Mouse (Mus musculus) 416B (cell line): ENCODE measurements at regions not wholly inside any gene's neighbourhood (a gene's known extent, or its start where the extent isn't known, plus 50 kb on each side); places are given as distances from the start of the nearest gene placed in this dataset.

ENCODE experiments used
- DNase-seq: peaks from one replicate; pipeline ENCODE4 v3.0.0; 2011; ENCODE audit warnings: low read depth

- no peak for DNase-seq
Measured at GRCm38 (mm10) chr1:163650577-163651180, 74.4 kb downstream of the Mettl11b start.

DNA sequence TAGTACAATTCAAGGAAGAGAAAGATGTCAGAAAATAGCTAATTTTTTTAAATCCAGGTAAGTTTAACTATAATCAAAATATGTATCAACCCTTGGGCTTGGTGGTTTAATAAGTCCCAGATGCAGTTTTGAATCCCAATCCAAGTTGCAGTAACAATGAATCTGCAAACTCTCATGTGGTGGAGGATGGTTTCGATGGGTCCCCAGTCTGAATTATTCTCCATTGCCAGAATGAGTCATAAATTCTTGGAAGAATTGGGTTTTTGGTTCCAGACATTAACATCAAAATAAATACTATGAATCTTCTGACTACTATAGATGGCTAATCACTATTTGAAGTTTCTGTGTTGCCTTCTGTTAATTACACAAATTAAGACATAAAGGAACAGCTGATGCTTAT lies 82.9 kb downstream of the Mettl11b start:
- no peak for DNase-seq

DNA sequence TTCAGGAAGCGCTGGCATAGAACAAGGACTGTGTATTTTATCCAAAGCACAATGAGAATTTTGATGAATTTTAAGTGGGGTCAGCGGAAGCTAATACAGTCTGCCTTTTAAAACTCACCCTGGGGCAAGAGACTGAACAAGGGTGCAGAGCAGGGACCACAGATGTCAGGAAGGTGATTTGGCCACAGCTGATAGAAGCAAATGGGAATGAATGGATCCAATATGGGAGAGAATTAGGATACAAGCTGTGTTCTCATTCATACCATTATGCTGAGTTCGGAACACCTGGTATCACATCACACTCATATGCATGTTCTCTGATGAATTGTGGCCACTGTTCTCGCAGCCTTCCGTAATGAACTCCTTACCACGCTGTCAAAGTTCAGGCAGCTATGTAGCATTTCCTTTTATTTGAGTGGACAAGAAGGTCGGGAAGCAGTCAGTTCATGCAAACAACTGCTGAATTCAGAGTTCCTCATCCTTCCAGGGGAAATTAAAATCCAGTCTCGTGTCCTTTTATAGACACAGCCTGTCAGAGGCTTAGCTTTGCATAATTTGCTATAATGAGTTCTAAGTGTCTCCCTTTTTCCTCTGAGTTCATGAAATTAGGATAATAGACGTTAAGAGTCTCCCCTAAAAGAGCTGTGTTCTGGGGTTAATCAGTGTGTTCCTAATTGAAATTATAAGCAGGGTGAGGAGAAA lies 84.4 kb downstream of the Mettl11b start:
- DNase-seq, result no peak

GRCm38 (mm10) chr1:163630291-163630812 lies 94.7 kb downstream of the Mettl11b start:
- DNase-seq, result no peak

GRCm38 (mm10) chr1:163624887-163625286 lies 100.1 kb downstream of the Mettl11b start:
- no peak for DNase-seq

- DNase-seq, result peak; percentile 92
Measured at GRCm38 (mm10) chr1:163621293-163621692, 103.7 kb downstream of the Mettl11b start.

- DNase-seq, result no peak
Measured at GRCm38 (mm10) chr1:163619831-163620230, 105.2 kb downstream of the Mettl11b start.

DNA sequence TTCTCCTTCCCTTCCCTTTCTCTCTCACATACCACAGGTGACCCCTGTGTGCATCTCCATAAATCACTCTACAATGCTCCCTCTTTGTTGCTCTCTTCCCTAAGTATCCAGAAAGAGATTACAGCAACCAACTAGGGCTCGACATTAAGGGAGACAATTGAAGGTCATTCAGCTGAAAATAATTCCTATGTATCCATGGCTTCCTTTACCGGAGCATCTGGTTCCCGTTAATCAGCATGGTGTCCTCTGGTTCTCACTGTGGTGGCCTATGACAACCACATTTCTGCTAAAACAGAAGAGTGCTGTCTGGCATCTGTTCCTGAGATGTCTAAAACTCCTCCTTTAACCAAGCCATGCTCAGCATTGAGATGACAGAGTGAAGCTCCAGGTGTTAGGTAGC lies 106.9 kb downstream of the Mettl11b start:
- no peak for DNase-seq

DNA sequence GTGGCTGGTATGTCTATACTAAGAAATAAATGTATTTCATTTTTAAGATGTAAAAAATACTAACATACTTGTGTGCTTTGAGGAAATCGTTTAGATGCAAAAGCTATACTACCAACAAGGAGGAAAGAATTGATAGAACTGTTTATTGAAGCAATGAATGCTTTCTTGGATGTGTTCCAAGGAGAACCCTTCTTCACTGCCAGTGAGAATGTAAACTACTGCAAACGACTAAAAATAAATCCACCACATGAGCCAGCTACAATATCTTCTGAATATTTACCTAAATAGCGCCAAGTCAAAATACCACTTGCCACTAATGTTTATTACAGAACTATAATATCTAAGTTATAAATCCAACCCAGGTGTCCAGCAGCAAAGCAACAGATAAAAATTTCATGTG lies 108.4 kb downstream of the Mettl11b start:
- DNase-seq, result no peak

DNA sequence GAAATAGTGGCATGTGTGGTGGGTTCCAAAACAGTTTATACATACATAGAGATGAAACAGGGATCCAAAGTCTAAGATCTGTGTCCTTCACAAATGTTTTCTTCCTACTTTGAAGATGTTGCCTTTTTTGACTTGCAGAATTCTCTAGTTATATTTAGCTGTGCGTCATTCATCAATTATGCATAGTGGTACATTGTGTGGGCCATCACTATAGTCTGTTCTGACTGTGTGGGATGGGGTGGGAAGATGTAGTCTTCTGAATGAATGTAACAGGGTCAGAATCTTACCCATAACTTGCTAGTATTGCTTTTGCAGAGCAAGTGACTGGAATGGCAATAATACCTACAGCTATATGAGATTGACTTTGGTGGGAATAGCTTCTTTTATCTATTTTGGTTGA lies 116.6 kb downstream of the Mettl11b start:
- DNase-seq, result no peak

DNA sequence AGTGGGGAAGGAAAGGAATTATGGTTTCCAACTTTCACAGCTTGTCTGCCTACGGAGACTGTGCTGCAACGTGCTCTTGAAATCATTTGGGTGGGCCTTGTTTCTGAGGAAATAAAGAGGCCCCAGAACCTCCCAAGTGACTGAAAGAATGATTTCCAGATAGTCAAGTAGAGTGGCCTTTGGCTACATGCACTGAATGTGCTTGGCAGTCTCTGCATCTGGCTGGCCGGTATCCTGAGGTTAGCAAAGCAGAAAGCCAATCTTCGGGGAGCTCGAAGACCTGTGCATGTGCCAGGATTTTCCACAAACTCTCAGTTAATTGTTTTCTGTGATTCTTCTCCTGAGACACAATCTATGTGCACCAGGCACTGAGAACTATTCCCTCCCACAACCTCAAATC lies 117.3 kb downstream of the Mettl11b start:
- no peak for DNase-seq

- no peak for DNase-seq
Measured at GRCm38 (mm10) chr1:163599926-163600890, 124.8 kb downstream of the Mettl11b start.

GRCm38 (mm10) chr1:163576411-163576810 lies 148.6 kb downstream of the Mettl11b start:
- DNase-seq, result no peak

GRCm38 (mm10) chr1:163575593-163575992 lies 149.4 kb downstream of the Mettl11b start:
- DNase-seq, result no peak

DNA sequence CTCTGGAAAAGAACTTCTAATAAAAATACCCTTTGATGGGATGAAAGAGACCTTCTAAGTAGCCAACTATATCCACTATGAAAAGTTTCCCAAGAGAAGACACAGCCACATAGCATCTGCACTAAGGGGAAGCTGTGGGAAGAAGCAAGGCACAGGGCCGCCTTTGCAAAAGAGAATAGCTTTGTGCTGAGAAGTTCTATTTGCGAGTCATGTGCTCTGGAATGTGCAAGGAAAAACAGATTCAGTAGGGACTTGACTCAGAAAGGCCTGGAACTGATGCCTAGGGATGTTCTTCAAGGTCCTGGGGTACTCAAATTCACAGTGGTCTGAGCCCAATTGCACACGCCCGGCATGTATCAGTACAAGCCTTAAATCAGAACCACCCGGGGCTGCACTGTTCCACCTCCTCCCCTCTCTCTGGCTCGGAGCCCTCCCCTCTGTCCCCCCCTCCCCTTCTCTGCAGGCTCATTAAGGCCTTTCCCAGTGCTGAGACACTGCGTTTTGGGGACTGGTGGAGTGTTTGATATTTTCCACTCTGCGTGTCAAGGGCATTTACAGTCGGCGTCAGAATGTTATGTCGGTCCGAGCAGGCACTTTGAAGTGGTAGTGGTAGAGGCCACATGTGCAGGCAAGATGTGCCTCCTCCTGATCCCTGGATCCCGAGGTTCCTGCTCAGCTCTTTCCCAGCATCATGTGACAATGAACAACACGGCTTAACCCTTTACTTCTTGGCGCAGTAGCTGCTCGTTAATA lies 150.4 kb downstream of the Mettl11b start:
- no peak for DNase-seq

GRCm38 (mm10) chr1:163573533-163573932 lies 151.5 kb downstream of the Mettl11b start:
- no peak for DNase-seq

DNA sequence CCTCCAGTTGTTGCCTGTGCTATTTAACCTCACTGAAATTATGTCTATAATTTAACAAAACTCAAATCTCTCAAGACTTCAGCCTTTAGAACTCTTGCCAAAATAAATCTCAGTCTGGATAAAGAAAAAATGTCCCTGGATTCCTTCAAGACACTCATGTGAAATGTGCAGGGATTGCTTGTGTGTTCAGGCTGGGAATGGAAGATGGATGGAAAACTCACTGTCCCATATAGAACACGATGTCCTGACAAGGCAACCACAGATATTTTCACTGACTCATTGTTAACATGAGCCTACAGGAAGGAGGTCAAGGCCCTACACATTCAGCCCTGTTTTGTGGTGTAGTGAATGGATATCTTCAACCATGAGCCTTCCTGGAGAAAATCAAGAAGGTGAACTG lies 160.3 kb upstream of the Gorab start:
- peak; percentile 25 for DNase-seq

- no peak for DNase-seq
Measured at GRCm38 (mm10) chr1:163563064-163563463, 159.6 kb upstream of the Gorab start.

- peak; percentile 62 for DNase-seq
Measured at GRCm38 (mm10) chr1:163562166-163562733, 158.8 kb upstream of the Gorab start.

GRCm38 (mm10) chr1:163561016-163561415 lies 157.5 kb upstream of the Gorab start:
- DNase-seq, result no peak

DNA sequence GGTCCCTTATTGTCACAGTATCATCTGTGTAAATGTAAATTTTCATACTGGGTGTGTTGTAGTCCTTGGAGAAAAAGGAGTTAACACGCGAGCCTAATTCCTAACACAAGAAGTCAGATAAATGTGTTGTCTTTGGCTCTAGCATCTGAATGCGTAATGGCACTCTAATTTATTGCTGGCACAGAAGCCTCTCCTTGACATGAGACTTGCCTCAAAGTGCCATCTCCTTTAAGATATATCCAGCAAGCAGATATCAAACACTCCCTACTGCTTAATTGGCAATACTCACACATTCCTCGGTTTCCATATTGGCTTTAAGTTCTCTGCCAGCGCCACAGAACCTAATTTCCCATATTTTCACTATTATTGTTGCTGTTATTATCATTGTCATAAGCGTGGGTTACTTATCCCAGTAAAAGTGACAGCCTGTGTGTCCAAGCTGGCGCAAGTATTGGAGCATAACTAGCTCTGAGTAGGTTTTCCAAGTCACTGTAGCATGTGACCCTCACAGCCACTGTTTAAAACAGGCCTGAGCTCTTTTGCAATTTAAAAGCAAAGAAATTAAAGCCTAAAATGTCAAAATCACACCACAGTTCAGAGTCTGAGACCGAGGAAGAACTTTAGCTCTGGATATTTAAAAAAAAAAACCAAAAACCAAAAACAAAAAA lies 156.9 kb upstream of the Gorab start:
- no peak for DNase-seq
